Mouse (Mus musculus) duodenum, adult 2 months (tissue): ENCODE results near the gene Cd164l2. TPM values are rescaled to one million over a fixed set of nuclear protein-coding genes. Genes with fewer than 3 reads are reported as not detected.

ENCODE experiments used
- polyA plus RNA-seq: library from polyadenylated mRNA; depleted of rRNA; stranded (reverse); fragments of >200 nt; gene quantifications from 2 replicates; pipeline ENCODE4 v1.2.3, GENCODE M21; 2012; ENCODE audit warnings: low replicate concordance; rRNA removed

Cd164l2 gene
- polyA plus RNA-seq = 0.62 and 2.0 TPM in 2 replicates

GRCm38 (mm10) chr4:133211751-133212561 lies at the start of gene Cd164l2, which contains the start of gene Gpr3:
Gene Cd164l2, plus strand, starts transcription at chr4:133212131.
Gene Gpr3, minus strand, starts transcription at chr4:133212536.

GRCm38 (mm10) chr4:133240490-133240921 lies 28.6 kb downstream of the Cd164l2 start, which contains the start of gene Map3k6:
Gene Map3k6, plus strand, starts transcription at chr4:133240818.

GRCm38 (mm10) chr4:133262882-133263281 lies 51.0 kb downstream of the Cd164l2 start, which contains the start of gene Sytl1:
Gene Sytl1, minus strand, starts transcription at chr4:133263113.

Other genes starting within 250 kb of the Cd164l2 start
- gene Fgr, start 238.0 kb upstream of the Cd164l2 start, polyA plus RNA-seq = 2.6 and 2.7 TPM in 2 replicates
- gene Ahdc1, start 200.9 kb upstream of the Cd164l2 start, polyA plus RNA-seq = 17.6 and 17.9 TPM in 2 replicates
- 38.1 and 50.0 TPM in 2 replicates for gene Wasf2, start 81.6 kb upstream of the Cd164l2 start, polyA plus RNA-seq
- 0.06 and 0.16 TPM in 2 replicates for gene Gpr3, start 405 bp downstream of the Cd164l2 start, polyA plus RNA-seq
- 4.2 and 12.0 TPM in 2 replicates for gene Map3k6, start 28.7 kb downstream of the Cd164l2 start, polyA plus RNA-seq
- gene Sytl1, start 51.0 kb downstream of the Cd164l2 start, polyA plus RNA-seq = 8.8 and 16.1 TPM in 2 replicates
- 45.8 and 48.9 TPM in 2 replicates for gene Tmem222, start 65.7 kb downstream of the Cd164l2 start, polyA plus RNA-seq
- 80.5 and 151 TPM in 2 replicates for gene Wdtc1, start 141.3 kb downstream of the Cd164l2 start, polyA plus RNA-seq
- 45.1 and 60.2 TPM in 2 replicates for gene Slc9a1, start 157.6 kb downstream of the Cd164l2 start, polyA plus RNA-seq